Mouse (Mus musculus) forebrain, embryonic 15.5 days (tissue): ENCODE measurements around the gene Nlrc4. TPM values are rescaled to one million over a fixed set of nuclear protein-coding genes. Genes with fewer than 3 reads are reported as not detected.

ENCODE experiments used
- ATAC-seq: fragments of 200-750 bp; cut with Nextera tagmentation; replicated peaks from 2 replicates; pipeline ENCODE4 v1.8.0; 2017; ENCODE audit warnings: mild to moderate bottlenecking, moderate TSS enrichment, moderate library complexity
- H3K27ac ChIP-seq: fragments of 300-500 bp; sonication (generic); replicated peaks from 2 replicates; pipeline ENCODE4 v1.5.1; 2015; ENCODE audit warnings: mild to moderate bottlenecking, inconsistent platforms
- H3K27me3 ChIP-seq: fragments of 300-500 bp; sonication (generic); 2 replicates; pipeline ENCODE4 v1.6.1; 2015; ENCODE audit warnings: inconsistent platforms
- H3K36me3 ChIP-seq: fragments of 300-500 bp; sonication (generic); 2 replicates; pipeline ENCODE4 v1.6.1; 2015; ENCODE audit warnings: mild to moderate bottlenecking, inconsistent platforms
- H3K4me1 ChIP-seq: fragments of 300-500 bp; sonication (generic); 2 replicates; pipeline ENCODE4 v1.6.1; 2015; ENCODE audit warnings: inconsistent platforms
- H3K4me2 ChIP-seq: fragments of 300-500 bp; sonication (generic); replicated peaks from 2 replicates; pipeline ENCODE4 v1.6.1; 2015; ENCODE audit warnings: mild to moderate bottlenecking, inconsistent platforms
- H3K4me3 ChIP-seq: fragments of 300-500 bp; sonication (generic); 2 replicates; pipeline ENCODE4 v1.5.1; 2015; ENCODE audit warnings: mild to moderate bottlenecking, inconsistent platforms
- H3K9ac ChIP-seq: fragments of 300-500 bp; sonication (generic); replicated peaks from 2 replicates; pipeline ENCODE4 v1.6.1; 2015; ENCODE audit warnings: mild to moderate bottlenecking, inconsistent platforms
- H3K9me3 ChIP-seq: fragments of 300-500 bp; sonication (generic); 2 replicates; pipeline ENCODE4 v1.6.1; 2016; ENCODE audit warnings: inconsistent platforms
- WGBS: fragments of 180-500 bp; shearing (Covaris S2); methylation state at CpG from one replicate; pipeline ENCODE4 v1.1.7; 2015; ENCODE audit warnings: mixed read lengths; 5-methylcytosine and 5-hydroxymethylcytosine counted together
- polyA plus RNA-seq: library from polyadenylated mRNA; unstranded; fragments of >200 nt; fragmentation: Nextera tagmentation; extraction: Ambion mirVana; gene quantifications from 2 replicates; pipeline ENCODE4 v1.2.1, GENCODE M21; 2015

Nlrc4 gene
- polyA plus RNA-seq, 1 experiment from 2014 or later = 0.22 TPM

DNA sequence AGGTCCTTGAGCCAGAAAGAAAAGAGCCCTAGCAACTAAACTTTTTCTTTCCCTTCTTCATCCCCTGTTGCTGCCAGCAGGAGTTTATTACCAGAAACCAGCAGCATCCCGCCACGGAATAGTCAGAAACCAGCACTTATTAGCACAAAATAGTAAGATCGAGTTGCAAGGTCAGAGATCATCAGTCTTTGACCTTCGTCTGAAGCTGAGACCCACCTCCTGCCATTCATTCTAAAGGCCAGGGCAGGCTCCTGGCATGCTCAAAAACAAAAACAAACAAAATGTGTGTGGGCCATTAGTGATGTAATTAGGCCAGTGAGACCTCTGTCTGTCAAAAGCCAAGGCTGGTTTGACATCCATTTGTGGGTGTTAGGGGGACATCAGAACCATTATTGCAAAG, 40.8 kb downstream of the Nlrc4 start:
- H3K4me2 ChIP-seq = no peak overlapping the region
- no peak overlapping the region for H3K27ac ChIP-seq
- 47% methylated on average over 4 of the region's 4 CpGs for WGBS
- no peaks in the 10 kb centered on the region for H3K9me3 ChIP-seq
- no peak overlapping the region for H3K4me3 ChIP-seq
- H3K9ac ChIP-seq = no peak overlapping the region
- H3K4me1 ChIP-seq = no peaks in the 10 kb centered on the region
- peaks cover 59% of the 10 kb centered on the region for H3K36me3 ChIP-seq
- H3K27me3 ChIP-seq = no peaks in the 10 kb centered on the region
- no peak for ATAC-seq

DNA sequence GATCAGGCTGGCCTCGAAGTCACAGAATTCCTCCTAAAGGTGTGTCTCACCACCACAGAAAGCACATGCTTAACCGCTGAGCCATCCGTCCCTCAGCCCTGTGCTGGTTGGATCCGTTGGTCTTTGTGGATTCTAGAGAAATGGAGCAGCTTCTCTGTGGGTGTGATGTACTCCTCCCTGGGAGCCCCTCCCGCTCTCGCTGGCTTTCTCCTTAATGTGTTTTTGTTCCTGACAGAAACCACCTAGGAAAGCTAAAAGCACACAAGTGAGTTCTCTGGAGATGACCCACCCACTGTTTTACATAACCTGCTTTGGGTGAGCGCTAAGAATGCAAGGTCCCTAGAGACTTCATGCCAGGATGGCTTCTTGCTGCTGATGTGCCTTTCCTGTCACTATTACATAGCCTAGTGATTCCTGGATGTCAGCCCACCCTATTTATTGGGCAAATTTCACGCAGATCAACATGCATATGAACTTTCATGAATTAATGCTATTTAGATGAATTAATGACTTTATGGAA, 42.0 kb downstream of the Nlrc4 start:
- WGBS = 89% methylated on average over 8 of the region's 8 CpGs
- H3K4me1 ChIP-seq = no peaks in the 10 kb centered on the region
- H3K36me3 ChIP-seq = peaks cover 67% of the 10 kb centered on the region
- H3K9me3 ChIP-seq = no peaks in the 10 kb centered on the region
- no peak overlapping the region for H3K27ac ChIP-seq
- no peak overlapping the region for H3K4me3 ChIP-seq
- no peak for ATAC-seq
- H3K9ac ChIP-seq = no peak overlapping the region
- H3K4me2 ChIP-seq = no peak overlapping the region
- no peaks in the 10 kb centered on the region for H3K27me3 ChIP-seq

DNA sequence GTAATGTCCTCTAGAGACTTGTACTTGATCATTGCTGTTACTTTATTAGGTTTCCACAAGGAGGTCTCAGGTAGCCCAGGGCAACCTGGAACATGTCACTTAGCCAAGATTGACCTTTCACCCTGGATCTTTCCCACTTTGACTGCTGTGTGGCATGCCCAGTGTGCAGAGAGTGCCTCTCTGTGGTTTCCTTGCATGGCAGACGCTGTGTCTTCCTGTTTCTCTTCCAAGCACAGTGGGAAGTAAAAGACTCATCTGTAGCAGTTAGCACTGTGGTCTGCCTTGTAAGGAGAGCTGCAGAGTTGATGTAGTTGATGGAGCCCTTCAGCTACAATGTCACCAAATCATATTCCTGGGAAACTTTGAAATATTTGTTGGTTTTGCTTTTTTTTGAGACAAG, 44.3 kb downstream of the Nlrc4 start:
- H3K9ac ChIP-seq = no peak overlapping the region
- 93% methylated on average over 1 of the region's 1 CpGs for WGBS
- peaks cover 63% of the 10 kb centered on the region for H3K36me3 ChIP-seq
- no peak for ATAC-seq
- H3K4me3 ChIP-seq = no peak overlapping the region
- H3K4me1 ChIP-seq = no peaks in the 10 kb centered on the region
- H3K27me3 ChIP-seq = no peaks in the 10 kb centered on the region
- no peaks in the 10 kb centered on the region for H3K9me3 ChIP-seq
- no peak overlapping the region for H3K4me2 ChIP-seq
- no peak overlapping the region for H3K27ac ChIP-seq

DNA sequence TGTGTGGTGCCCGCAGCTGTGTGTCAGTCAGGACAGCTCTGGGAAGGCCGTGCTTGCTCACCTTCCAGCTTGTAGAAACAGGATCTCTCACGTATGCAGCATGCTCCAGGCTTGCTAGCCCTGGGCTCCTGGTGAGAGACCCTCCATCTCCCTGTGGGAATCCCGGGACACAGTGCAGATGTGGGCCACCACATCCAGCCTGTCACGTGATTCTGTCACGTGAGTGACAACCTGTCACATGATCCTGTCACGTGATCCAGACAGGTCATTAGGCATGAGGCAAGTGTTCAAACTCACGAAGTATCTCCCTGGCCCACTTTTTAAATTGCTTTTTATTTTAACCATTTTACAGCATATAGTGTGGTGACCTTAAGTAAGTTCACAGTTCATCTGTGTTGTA, 45.6 kb downstream of the Nlrc4 start:
- Histone ChIP-seq H3K36me3 (peaks cover 59% of the 10 kb centered on the region), H3K27ac (no peak overlapping the region), H3K27me3 (no peaks in the 10 kb centered on the region), H3K9ac (no peak overlapping the region), H3K4me3 (no peak overlapping the region), H3K4me1 (no peaks in the 10 kb centered on the region), H3K4me2 (no peak overlapping the region), H3K9me3 (no peaks in the 10 kb centered on the region)
- no peak for ATAC-seq
- 88% methylated on average over 8 of the region's 8 CpGs for WGBS

DNA sequence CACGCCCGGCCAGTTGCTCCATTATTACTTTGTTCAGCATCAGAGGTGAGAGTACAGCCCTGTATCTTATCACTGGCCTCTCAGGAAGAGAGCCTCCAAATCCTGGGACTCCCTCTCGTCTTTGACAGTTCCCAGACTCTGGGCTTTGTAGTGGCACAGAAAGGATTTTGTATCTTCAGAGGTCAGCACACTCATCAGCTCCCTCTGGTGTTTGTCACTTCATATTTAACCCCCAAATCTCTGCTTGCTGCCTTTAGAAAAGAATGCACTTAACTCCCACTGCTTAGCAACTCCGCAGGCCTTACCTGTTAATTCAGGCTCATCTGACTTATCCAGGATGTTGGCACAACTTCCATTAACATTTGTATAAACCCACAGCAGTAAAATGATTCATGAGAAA, 49.2 kb downstream of the Nlrc4 start:
- H3K9me3 ChIP-seq = no peaks in the 10 kb centered on the region
- no peak overlapping the region for H3K9ac ChIP-seq
- H3K36me3 ChIP-seq = peaks cover 61% of the 10 kb centered on the region
- H3K4me1 ChIP-seq = no peaks in the 10 kb centered on the region
- no peak overlapping the region for H3K27ac ChIP-seq
- ATAC-seq = no peak
- H3K27me3 ChIP-seq = no peaks in the 10 kb centered on the region
- 74% methylated on average over 4 of the region's 4 CpGs for WGBS
- H3K4me3 ChIP-seq = no peak overlapping the region
- H3K4me2 ChIP-seq = no peak overlapping the region

DNA sequence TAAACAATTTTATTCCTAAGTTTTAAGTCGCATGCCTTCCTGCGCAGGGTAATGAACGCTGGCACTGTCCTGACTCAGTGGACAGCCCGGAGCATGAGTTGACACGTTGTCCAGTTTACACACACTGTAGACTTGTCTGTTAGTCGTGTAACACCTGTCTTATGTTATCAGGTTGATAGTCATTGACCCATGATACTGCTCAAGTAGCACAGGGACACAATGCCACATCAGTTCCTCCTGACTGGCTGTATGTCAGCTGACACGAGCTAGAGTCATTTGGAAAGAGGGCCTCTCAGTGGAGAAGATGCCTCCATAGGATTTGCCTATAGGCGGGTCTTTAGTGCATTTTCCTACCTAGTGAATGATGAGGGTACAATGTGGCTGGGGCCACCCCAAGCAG, 52.5 kb downstream of the Nlrc4 start:
- peaks cover 59% of the 10 kb centered on the region for H3K36me3 ChIP-seq
- H3K4me3 ChIP-seq = no peak overlapping the region
- ATAC-seq = no peak
- no peak overlapping the region for H3K27ac ChIP-seq
- H3K9me3 ChIP-seq = no peaks in the 10 kb centered on the region
- H3K27me3 ChIP-seq = no peaks in the 10 kb centered on the region
- no peak overlapping the region for H3K4me2 ChIP-seq
- no peak overlapping the region for H3K9ac ChIP-seq
- H3K4me1 ChIP-seq = no peaks in the 10 kb centered on the region
- WGBS = 91% methylated on average over 8 of the region's 8 CpGs

DNA sequence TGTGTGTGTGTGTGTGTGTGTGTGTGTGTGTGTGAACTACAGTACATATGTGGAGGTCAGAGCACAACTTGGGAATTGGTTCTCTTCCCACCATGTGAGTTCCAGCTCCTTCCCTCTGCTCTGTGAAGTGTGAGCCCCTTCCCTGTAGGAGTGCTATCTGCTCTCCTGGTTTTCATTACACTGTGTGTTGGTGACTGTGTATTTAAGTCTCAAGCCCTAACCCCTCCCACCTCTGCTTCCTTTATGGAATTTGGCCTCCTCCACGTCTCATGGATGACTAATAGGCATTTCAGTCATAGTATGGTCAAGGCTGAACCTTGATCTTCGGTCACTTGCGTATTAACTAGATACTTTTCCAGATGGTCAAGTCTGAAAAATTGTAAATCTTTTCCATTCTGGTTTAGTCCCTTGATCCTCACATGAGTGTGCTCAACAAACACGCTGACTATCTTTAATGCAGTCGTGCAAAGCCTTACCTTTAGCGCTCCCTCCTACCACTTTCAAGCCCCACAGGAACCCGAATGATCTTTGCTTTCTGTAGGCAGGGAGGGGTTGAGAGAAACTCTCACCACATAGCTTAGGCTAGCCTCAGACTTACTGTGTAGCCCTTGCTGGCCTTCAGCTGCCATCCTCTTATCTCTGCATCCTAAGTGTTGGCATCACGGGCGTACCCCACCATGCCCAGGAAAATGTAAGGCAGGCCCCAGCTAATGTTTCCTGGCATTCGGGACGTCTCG, 56.3 kb downstream of the Nlrc4 start:
- H3K4me1 ChIP-seq = no peaks in the 10 kb centered on the region
- ATAC-seq = no peak
- no peak overlapping the region for H3K4me2 ChIP-seq
- H3K9me3 ChIP-seq = no peaks in the 10 kb centered on the region
- H3K27me3 ChIP-seq = no peaks in the 10 kb centered on the region
- H3K9ac ChIP-seq = no peak overlapping the region
- WGBS = 93% methylated on average over 12 of the region's 12 CpGs
- H3K36me3 ChIP-seq = peaks cover 42% of the 10 kb centered on the region
- no peak overlapping the region for H3K27ac ChIP-seq
- H3K4me3 ChIP-seq = no peak overlapping the region

DNA sequence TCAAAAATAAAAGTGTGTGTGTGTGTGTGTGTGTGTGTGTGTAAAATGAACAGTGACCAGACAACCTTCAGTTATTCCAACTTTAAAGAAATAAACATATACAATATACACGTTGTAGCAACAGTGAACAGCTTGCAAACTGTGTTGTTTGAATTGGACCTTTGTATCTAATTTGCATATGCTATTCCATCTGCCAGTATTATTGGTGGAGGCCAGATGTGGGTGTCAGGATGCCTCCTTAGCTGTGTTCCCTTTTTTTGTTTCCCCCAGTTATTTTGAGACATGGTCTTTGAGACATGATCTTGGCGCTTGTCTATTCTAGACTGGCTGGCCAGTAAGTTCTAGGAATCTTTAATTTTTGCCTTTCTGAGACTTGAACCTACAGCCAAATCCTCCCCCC, 61.8 kb downstream of the Nlrc4 start:
- ATAC-seq = no peak
- H3K27ac ChIP-seq = no peak overlapping the region
- no peaks in the 10 kb centered on the region for H3K27me3 ChIP-seq
- H3K9ac ChIP-seq = no peak overlapping the region
- no peak overlapping the region for H3K4me2 ChIP-seq
- H3K9me3 ChIP-seq = no peaks in the 10 kb centered on the region
- peaks cover 19% of the 10 kb centered on the region for H3K4me1 ChIP-seq
- peaks cover 3% of the 10 kb centered on the region; the same call in 1 of the 2 replicates for H3K36me3 ChIP-seq
- no peak overlapping the region for H3K4me3 ChIP-seq
- WGBS = 76% methylated on average over 2 of the region's 2 CpGs

DNA sequence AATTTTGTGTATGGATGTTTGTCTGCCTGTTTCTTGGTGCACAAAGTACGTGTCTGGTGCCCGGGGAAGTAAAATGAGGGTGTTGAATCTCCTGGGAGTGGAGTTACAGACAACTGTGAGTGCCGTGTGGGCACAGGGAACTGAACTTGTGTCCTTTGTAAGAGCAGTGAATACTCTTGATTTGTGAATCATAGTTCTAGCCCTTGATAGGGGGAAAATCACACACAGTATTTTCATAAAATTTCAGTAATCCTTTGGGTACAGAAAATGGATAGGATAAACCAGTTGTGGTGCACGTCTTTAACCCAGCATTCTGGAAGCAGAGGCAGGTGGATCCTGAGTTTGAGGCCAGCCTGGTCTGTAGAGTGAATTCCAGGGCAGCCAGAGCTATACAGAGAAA, 62.2 kb downstream of the Nlrc4 start:
- ATAC-seq = no peak
- Histone ChIP-seq H3K4me1 (peaks cover 19% of the 10 kb centered on the region), H3K9ac (no peak overlapping the region), H3K27ac (no peak overlapping the region), H3K4me2 (peak overlapping the region; percentile 52), H3K4me3 (peak overlapping the region; percentile 81; the same call in 1 of the 2 replicates), H3K9me3 (no peaks in the 10 kb centered on the region), H3K36me3 (no peaks in the 10 kb centered on the region), H3K27me3 (no peaks in the 10 kb centered on the region)
- 84% methylated on average over 4 of the region's 4 CpGs for WGBS

DNA sequence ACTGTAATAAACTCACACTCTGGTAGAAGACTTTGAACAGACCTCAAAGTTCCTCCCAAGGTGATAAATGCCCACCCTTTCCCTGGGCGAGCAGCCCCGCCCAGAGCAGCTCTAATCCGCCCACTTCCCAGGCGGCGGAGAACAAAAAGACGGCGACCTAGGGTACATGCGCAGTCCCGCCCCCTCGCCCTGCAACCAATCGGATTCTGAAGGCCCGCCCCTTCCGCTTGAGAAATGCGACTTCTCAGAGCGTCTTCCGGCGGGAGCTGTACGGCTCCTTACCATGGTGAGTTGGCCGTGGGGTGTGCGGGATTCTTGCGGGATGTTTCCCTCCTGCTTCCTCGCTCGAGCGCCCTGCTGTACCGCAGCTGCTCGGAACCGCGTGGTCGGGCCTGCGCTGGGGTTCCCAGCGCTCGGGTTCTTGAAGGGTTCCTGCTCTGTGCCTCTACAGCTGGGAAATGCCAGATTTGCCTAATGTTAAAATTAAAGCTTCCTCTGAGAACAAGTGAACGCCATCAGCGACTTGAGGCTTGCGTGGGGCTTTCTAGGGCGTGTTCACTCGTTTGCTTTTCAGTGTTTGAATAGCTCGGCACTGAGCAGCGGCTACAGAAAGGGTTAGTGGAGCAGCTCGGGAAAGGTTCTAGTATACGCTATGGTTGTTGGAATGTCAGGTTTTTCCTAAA, 63.4 kb downstream of the Nlrc4 start, which contains the start of gene Slc30a6:
Gene Slc30a6 (plus strand): TSS at position 226 of the 683 bp plus-strand sequence.
- Histone ChIP-seq H3K9me3 (no peaks in the 10 kb centered on the region), H3K27ac (peak within 1 kb of the TSS; percentile 92), H3K9ac (peak within 1 kb of the TSS; percentile 85), H3K36me3 (no peaks in the 10 kb centered on the region), H3K27me3 (no peaks in the 10 kb centered on the region), H3K4me2 (peak within 1 kb of the TSS; percentile 52), H3K4me3 (peak within 1 kb of the TSS; percentile 81), H3K4me1 (peaks cover 19% of the 10 kb centered on the region)
- WGBS = under 1% methylated on average over 41 of the region's 41 CpGs
- ATAC-seq = peak; percentile 99

DNA sequence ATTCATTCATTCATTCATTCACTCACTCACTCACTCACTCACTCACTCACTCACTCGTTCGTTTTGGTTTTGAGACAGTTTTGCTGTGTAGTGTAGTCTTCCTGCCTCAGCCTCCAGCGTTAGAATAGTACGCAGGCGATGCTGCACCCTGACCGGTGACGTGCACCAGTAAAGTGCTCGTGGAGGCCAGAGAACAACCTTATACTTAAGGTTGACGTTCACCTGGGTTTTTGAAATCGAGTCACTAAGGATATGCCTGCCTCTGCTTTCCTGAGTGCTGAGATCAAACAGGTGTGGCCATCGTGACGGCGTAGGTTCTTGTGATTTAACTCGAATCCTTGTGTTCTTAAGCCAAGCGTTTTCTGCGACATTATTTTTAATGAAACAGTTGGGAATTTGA, 64.1 kb downstream of the Nlrc4 start:
- Histone ChIP-seq H3K4me2 (peak overlapping the region; percentile 52), H3K27me3 (no peaks in the 10 kb centered on the region), H3K9me3 (no peaks in the 10 kb centered on the region), H3K36me3 (no peaks in the 10 kb centered on the region), H3K4me3 (peak overlapping the region; percentile 81), H3K9ac (peak overlapping the region; percentile 85), H3K27ac (no peak overlapping the region), H3K4me1 (peaks cover 19% of the 10 kb centered on the region)
- 27% methylated on average over 16 of the region's 16 CpGs for WGBS
- ATAC-seq = peak; percentile 42

DNA sequence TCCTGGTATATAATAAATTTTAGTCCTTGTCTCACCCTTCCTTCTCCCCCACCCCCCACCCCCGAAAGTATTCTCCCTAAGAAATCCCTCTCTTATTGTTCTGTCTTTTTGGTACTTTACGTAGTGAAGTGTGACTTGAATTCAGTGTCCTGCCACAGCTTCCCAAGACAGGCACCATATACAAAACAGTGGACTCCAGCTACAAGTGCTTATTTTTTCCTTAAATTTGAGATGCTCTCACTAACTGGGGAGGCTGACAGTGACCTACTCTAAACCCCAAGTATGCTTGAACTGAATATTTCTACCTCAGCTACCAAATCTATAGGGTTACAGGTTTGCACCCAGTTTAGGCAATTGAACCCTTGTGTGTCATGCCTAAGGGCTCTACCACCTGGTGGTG, 64.6 kb downstream of the Nlrc4 start:
- H3K4me3 ChIP-seq = peak overlapping the region; percentile 81

More for the DNA sequence above, 64.6 kb downstream of the Nlrc4 start:
- no peaks in the 10 kb centered on the region for H3K27me3 ChIP-seq
- H3K9me3 ChIP-seq = no peaks in the 10 kb centered on the region
- WGBS = 74% methylated on average over 2 of the region's 2 CpGs
- ATAC-seq = no peak; the same call in 1 of the 2 replicates
- H3K4me1 ChIP-seq = peaks cover 19% of the 10 kb centered on the region
- H3K27ac ChIP-seq = no peak overlapping the region
- no peak overlapping the region for H3K9ac ChIP-seq
- 0 out of 2 replicates have a peak, but pooled peaks cover 1% of the 10 kb centered on the region for H3K36me3 ChIP-seq
- peak overlapping the region; percentile 52; the same call in 1 of the 2 replicates for H3K4me2 ChIP-seq
